Mouse (Mus musculus): Measurements from ENCODE around the gene Dlg2. TPM values are rescaled to one million over a fixed set of nuclear protein-coding genes. Genes with fewer than 3 reads are reported as not detected.

Gene Dlg2
- total RNA-seq, 2 experiments from 2014 or later, result 1.7 to 2.3 TPM

DNA sequence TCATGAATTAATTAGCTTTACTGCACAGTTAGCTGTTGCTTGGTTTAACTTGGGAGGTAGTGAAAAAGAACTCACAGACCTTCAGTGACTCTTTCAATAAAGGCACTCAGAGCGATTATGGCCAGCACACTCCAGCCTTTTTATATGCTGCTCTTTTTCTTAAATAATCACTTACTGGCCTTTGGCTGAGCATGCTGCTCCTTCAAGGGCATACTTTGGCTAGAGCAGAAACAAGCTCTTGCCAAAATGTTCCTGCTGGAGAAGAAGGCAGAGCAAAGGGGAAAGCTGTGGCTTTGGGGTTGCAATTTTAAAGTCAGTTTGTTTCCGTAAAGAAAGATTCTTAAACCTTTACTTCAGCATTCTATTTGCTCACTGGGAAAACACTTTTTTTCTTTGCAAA lies 1308.1 kb downstream of the Dlg2 start:
- DNase-seq, result no peak

GRCm38 (mm10) chr7:91785445-91785844 lies 1309.0 kb downstream of the Dlg2 start:
- DNase-seq, result no peak

- no peak for DNase-seq
Observed at GRCm38 (mm10) chr7:91785871-91786270, 1309.4 kb downstream of the Dlg2 start.

- DNase-seq, result no peak
Observed at GRCm38 (mm10) chr7:91790949-91791564, 1314.6 kb downstream of the Dlg2 start.

- no peak for DNase-seq
Observed at GRCm38 (mm10) chr7:91806632-91807031, 1330.2 kb downstream of the Dlg2 start.

- DNase-seq, result no peak
Observed at GRCm38 (mm10) chr7:91810774-91811173, 1334.3 kb downstream of the Dlg2 start.

DNA sequence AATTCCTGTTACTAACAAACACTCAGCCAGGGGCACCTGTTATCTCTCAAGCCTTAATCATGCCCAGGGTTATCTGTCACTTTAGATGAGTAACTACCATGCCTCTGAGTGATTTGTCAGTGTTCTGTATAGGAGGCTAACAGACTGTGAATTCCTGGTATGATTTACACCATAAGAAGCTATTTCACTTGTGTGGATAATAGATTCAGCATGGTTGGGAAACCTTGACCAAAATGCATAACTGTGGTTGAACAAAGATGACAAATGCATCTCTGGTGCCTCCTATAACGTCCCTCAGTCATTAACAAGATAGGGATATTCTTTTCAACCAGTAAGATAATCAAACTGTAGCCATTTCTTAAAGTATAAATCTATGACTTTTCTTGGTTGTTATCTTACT lies 1341.5 kb downstream of the Dlg2 start:
- no peak for DNase-seq

DNA sequence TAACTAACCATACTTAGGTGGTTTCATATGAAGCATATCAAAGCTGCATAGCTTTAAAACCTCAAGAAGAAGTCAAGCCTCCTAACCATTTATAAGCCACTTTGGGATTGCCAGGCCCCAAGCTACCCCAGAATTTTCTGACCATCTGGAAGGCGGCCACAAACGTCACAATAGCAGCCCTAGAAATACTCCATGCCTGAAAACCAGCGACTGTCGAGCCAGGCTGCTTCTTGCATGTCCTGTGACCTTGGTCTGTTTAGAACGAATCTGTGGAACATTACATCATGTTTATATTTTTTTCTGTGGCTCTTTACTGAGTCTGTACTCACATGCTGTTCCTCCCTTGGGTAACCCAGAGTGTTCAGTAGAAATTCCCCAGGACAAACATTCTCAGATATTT lies 1355.7 kb downstream of the Dlg2 start:
- no peak for DNase-seq

DNA sequence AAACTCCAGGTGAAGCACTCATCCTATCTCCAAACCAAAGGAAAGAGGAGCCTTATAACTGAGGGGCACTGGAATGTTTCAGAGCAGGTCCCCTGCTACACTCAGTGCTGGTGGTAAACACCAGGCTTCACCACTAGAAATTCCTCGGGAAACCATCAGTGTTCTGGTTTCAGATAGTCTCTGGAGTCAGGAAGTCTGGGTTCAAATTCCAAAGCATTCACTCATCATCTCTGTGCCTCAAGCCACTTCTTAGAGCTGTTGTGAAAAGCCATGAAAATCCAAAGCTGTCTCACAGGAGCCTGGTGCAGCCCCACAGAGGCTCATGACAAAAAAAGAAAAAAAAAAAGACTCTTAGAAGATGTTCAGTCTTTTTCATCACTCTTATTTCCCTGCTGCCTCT lies 1369.3 kb downstream of the Dlg2 start:
- DNase-seq, result no peak

- DNase-seq, result no peak
Observed at GRCm38 (mm10) chr7:91849364-91849763, 1372.9 kb downstream of the Dlg2 start.

DNA sequence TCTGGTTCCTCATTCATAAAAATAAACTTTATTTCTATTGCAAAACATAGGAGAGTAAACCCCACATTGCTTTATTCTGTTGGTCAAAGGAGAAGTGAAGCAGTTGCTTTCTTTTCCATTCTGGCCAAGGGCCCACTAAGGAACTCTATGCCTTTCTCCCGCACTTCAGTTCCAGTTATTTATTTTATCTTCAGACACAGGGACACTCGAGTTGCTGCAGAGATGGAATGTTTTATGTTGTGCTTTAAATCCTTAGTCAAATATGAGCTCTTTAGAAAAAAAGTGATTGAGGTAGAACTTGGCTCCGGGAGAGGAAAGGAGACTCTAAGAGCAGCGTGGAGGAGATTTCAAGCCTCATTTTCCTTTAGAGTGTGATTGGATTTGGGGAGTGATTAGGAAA lies 1377.2 kb downstream of the Dlg2 start:
- DNase-seq, result no peak

DNA sequence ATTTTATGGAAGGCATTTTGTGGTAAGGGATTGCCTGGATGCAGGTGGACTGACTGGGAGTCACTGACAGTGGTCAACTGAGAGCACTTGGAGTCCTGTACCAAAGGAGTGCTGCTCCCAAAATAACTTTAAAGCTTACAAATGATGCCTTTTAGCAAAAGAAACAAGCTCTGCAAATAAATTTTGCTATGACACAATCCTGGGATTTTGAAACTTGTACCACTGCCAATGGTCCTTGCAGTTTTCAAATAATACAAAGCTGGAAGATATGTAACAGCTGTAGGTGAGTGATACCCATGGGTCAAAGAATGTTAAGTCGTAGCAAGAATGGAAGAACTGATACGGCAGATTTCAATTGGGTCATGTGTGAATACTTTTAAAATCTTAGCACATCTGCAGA lies 1380.5 kb downstream of the Dlg2 start:
- no peak for DNase-seq

DNA sequence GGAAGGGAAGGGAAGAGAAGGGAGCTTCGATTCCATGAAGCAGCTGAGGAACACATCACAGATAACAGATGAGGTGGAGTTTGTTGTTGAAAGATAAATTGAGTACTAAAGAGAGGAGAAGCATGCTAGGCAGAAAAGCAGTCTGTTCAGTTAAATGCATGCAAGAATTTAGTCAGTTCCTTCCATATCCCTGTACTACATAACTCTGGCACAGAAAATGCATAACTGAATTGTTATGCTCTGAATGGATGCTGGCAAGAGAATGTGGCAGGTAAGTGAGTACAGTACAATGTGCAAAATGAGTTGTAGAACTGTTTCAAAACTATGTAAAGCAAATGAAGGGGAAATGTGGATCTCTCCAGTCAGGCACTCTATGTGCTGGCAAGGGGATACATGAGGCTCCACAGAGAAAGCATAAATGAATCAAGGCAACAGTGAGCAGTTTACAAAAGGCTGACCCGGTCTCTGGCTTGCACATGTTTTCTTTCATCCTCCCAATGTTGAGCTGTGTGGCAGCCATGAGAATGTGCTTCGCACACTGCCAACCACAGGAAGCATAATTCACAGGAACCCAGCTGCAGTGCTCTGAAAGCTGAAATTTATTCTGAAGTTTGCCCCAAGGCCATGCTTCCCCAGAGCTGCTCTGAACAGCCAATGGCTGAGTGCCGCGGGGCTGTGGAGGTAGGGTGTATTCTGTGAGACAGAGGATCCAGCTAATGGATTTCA lies 1386.5 kb downstream of the Dlg2 start:
- DNase-seq, result no peak

- no peak for DNase-seq
Observed at GRCm38 (mm10) chr7:91868919-91869318, 1392.4 kb downstream of the Dlg2 start.

- DNase-seq, result no peak
Observed at GRCm38 (mm10) chr7:91876831-91877230, 1400.4 kb downstream of the Dlg2 start.

DNA sequence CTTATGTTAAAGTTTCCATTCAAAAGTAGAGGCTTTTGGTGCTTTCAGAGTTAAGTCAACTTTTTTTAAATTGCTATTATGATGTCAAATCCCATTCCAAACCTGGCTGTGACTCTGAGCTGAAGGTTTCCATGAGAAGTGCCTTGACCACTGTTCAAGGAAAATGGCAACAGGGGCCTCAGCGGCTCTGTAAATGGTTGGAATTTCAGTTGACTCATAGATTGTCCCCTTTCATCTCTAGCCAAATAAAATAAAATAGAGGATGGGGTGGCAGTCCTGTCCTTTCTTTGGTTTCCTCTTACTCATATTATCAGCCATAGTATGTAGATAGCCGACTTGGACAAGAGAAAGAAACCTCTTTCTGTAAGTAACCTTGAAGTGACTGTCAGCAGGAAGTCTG lies 1401.3 kb downstream of the Dlg2 start:
- no peak for DNase-seq

GRCm38 (mm10) chr7:91886336-91886735 lies 1409.9 kb downstream of the Dlg2 start:
- no peak for DNase-seq

- no peak for DNase-seq
Observed at GRCm38 (mm10) chr7:91893991-91894390, 1417.5 kb downstream of the Dlg2 start.

- DNase-seq, result no peak
Observed at GRCm38 (mm10) chr7:91896935-91897334, 1420.5 kb downstream of the Dlg2 start.

GRCm38 (mm10) chr7:91897509-91897908 lies 1421.0 kb downstream of the Dlg2 start:
- DNase-seq, result no peak

DNA sequence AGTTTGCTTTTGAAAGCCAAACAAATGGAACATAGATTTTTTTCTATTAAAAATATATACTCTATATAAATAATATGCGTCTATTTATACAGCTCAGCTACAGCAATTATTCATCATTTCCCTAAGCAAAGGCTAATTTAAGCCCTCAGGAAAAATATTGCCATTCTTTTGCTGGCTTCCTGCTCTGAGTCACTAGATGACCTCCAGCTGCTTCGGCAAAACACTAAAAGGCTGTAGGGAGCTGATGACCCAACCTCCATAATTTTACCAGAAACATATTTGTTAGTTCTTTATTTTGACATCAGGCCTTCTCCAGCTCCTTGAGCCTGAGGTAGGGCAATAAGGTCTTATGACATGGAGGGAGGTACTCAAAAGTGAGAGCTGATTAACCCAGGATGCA lies 1426.0 kb downstream of the Dlg2 start:
- DNase-seq, result no peak

DNA sequence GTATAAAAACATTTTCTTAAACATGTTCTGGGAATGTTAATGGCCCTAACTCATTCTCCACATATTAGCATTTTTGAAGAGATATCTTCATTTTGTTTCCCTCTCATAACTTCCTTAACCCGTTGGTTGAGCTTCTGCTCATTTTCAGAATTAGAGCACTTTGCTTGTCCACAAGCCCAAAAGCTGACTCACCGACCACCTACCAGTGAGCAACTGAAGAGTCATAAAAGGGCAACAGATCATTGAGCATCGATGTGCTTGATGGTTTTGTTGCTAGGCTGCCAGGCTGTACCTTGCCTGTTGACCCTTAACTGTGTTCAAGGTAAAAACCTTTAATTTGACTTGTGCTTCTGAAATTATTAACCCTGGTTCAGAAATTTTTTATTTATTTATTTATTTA lies 1440.3 kb downstream of the Dlg2 start:
- no peak for DNase-seq

DNA sequence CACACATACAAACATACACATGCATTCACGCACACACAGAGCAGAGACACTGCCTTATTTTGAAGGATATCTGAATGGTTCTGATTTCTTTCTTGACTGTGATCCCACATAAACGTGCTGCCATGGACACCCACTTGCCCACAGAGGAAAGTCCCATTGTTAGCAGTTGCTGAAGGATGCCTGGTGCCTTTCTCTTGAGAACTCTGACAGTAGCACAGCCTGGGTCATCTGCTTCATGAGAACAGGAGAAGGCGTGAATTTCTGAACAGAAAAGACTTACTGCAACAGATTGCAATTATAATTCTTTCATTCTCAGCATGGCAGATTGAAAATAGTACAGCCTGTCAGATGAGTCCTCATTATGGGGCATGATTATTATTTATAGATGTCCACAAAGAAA lies 1442.6 kb downstream of the Dlg2 start:
- no peak for DNase-seq

DNA sequence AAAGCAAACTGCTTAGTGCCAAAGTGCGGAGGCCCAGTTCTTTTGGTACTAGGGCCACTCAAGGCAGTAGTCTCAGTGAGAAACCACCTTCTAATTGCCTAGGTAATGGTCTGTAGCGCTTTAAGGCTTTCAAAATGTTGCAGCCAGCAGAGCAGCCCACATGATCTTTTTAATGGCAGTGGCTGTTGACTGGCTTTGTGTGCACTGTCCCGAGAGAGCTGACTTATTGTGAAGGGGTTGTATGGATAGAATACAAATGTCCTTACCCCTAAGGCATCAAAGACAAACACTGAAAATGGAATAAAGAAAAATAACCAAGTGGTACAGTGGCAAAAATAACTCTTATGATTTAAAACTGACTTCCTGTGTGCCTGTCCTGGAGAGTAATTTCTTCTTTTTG lies 1443.3 kb downstream of the Dlg2 start:
- no peak for DNase-seq
